19 mouse cellular contexts compared by ENCODE assay signal in the genomic region with DNA sequence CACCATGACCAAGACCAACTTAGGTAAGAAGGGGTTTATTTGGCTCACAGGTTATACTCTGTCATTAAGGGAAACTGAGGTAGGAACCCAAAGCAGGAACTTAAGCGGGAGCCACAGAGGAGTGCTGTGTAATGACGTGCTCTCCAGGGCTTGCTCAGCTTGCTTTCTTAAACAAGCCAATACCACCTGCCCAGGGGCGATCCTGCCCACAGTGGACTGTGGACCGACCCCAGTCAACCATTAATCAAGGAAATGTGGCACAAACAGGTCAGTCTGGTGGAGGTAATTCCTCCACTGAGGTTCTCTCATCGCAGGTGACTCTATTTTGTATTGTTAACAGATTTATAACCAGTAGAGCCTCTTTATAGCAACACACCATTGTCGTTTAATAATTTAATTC. TPM values are rescaled to one million over a fixed set of nuclear protein-coding genes. Genes with fewer than 3 reads are reported as not detected.
DNase-seq lines count a peak whose midpoint lies in the region; ATAC-seq and TF ChIP-seq lines count a peak whose summit lies in the region.
"Had no signal": no experiment of that assay in that cellular context is flagged by ENCODE, and none has a peak within 500 bp of the region (broad histone marks: within the 10 kb centered on the region; RNA-seq: fewer than 3 reads in every experiment).

No protein-coding gene starts in this region.

- H3K36me3 ChIP-seq in midbrain, embryonic 11.5 days (ENCODE audit: control insufficient read depth, insufficient read depth, low read length) = no peaks in the 10 kb centered on the region
- no peaks in the 10 kb centered on the region for H3K36me3 ChIP-seq in midbrain, embryonic 13.5 days
- no peaks in the 10 kb centered on the region for H3K36me3 ChIP-seq in liver, embryonic 13.5 days
- H3K36me3 ChIP-seq in heart, adult 2 months (ENCODE audit: control insufficient read depth, insufficient read depth, low read length) = no peaks in the 10 kb centered on the region

- no peak for ATAC-seq in midbrain, embryonic 11.5 days (ENCODE audit: low FRiP score)
- ATAC-seq in midbrain, embryonic 13.5 days = no peak
- ATAC-seq in liver, embryonic 13.5 days (ENCODE audit: low read depth) = peak; percentile 49
- ATAC-seq: activated CD4-positive, CD25-positive, alpha-beta regulatory T cell, adult 4 months; forebrain, embryonic 16.5 days; inflammation-experienced regulatory T-cells, adult 6 months; midbrain, embryonic 16.5 days had no signal

- DNase-seq in midbrain, embryonic 11.5 days (ENCODE audit: low spot score, missing footprints) = peak; percentile 31
- DNase-seq in kidney, postnatal 10 days = peak; percentile 71
- no peak for DNase-seq in liver, embryonic 13.5 days
- DNase-seq in heart, adult 18-20 months = no peak
- no peak for DNase-seq in left cerebral cortex, adult 18-20 months (ENCODE audit: low spot score in 2 of 2)
- DNase-seq in heart, adult 2 months = no peak
- DNase-seq in spleen, postnatal 14 days (ENCODE audit: low spot score in 2 of 2) = no peak
- DNase-seq: adrenal gland, postnatal 25 days; cerebellum, adult 9-10 months; gastrocnemius, adult 2 months; heart, postnatal 36 days; lung, adult 2 months; thymus, adult 2 months had no signal

- TF ChIP-seq CTCF in heart, adult 2 months (IDR thresholded peaks at IDR 0.05) = no peak

- no peak overlapping the region for H3K4me2 ChIP-seq in midbrain, embryonic 11.5 days
- no peak overlapping the region for H3K4me2 ChIP-seq in midbrain, embryonic 13.5 days (replicated peaks)
- H3K4me2 ChIP-seq in liver, embryonic 13.5 days = no peak overlapping the region

- 84% methylated on average over 6 of the region's 6 CpGs for WGBS in midbrain, embryonic 11.5 days
- WGBS in midbrain, embryonic 13.5 days = 86% methylated on average over 6 of the region's 6 CpGs
- WGBS in liver, embryonic 13.5 days (ENCODE audit: insufficient replicate concordance) = 60% methylated on average over 6 of the region's 6 CpGs
- 92% methylated on average over 6 of the region's 6 CpGs for WGBS in heart, adult 2 months

- no peak overlapping the region for H3K4me3 ChIP-seq in midbrain, embryonic 11.5 days (ENCODE audit: low read depth, low read length)
- H3K4me3 ChIP-seq in midbrain, embryonic 13.5 days (replicated peaks) = no peak overlapping the region
- H3K4me3 ChIP-seq in liver, embryonic 13.5 days (replicated peaks) = no peak overlapping the region
- no peak overlapping the region for H3K4me3 ChIP-seq in heart, adult 2 months
- H3K4me3 ChIP-seq: gastrocnemius, adult 2 months had no signal

- no peaks in the 10 kb centered on the region for H3K4me1 ChIP-seq in midbrain, embryonic 11.5 days (ENCODE audit: control insufficient read depth, insufficient read depth, low read length)
- 0 out of 2 replicates have a peak, but pooled peaks cover 2% of the 10 kb centered on the region for H3K4me1 ChIP-seq in midbrain, embryonic 13.5 days (replicated peaks)
- peaks cover 17% of the 10 kb centered on the region for H3K4me1 ChIP-seq in liver, embryonic 13.5 days (replicated peaks)
- no peaks in the 10 kb centered on the region for H3K4me1 ChIP-seq in heart, adult 2 months (ENCODE audit: control insufficient read depth, insufficient read depth, low read length)

- no peak for TF ChIP-seq EP300 in heart, adult 2 months (IDR thresholded peaks at IDR 0.05; ENCODE audit: insufficient read depth, low read depth, low read length)

- intact Hi-C loops in heart, adult 2 months (cut with DNase I) = no loop called here

- no peaks in the 10 kb centered on the region for H3K9me3 ChIP-seq in midbrain, embryonic 11.5 days (ENCODE audit: control insufficient read depth, low read length)
- no peaks in the 10 kb centered on the region for H3K9me3 ChIP-seq in midbrain, embryonic 13.5 days
- H3K9me3 ChIP-seq in liver, embryonic 13.5 days (replicated peaks) = no peaks in the 10 kb centered on the region

- no peaks in the 10 kb centered on the region for H3K79me2 ChIP-seq in heart, adult 2 months (replicated peaks; ENCODE audit: control insufficient read depth, insufficient read depth, low read length)

- no peak overlapping the region for H3K9ac ChIP-seq in midbrain, embryonic 11.5 days (ENCODE audit: low read length)
- H3K9ac ChIP-seq in midbrain, embryonic 13.5 days (replicated peaks) = no peak overlapping the region
- no peak overlapping the region for H3K9ac ChIP-seq in liver, embryonic 13.5 days
- no peak overlapping the region for H3K9ac ChIP-seq in heart, adult 2 months (ENCODE audit: low read depth, low read length)

- H3K27ac ChIP-seq in midbrain, embryonic 11.5 days (ENCODE audit: low read depth, low read length) = no peak overlapping the region
- H3K27ac ChIP-seq in midbrain, embryonic 13.5 days = no peak overlapping the region
- peak overlapping the region; percentile 71; the same call in 1 of the 2 replicates for H3K27ac ChIP-seq in liver, embryonic 13.5 days
- no peak overlapping the region for H3K27ac ChIP-seq in heart, adult 2 months
- H3K27ac ChIP-seq: gastrocnemius, adult 2 months had no signal

- no peaks in the 10 kb centered on the region for H3K27me3 ChIP-seq in midbrain, embryonic 11.5 days (ENCODE audit: control insufficient read depth, insufficient read depth, low read length)
- no peaks in the 10 kb centered on the region for H3K27me3 ChIP-seq in midbrain, embryonic 13.5 days
- no peaks in the 10 kb centered on the region for H3K27me3 ChIP-seq in liver, embryonic 13.5 days
- no peaks in the 10 kb centered on the region for H3K27me3 ChIP-seq in heart, adult 2 months (ENCODE audit: control insufficient read depth, insufficient read depth, low read length)
- H3K27me3 ChIP-seq: CH12.LX had no signal

- no peak for TF ChIP-seq POLR2A in heart, adult 2 months (IDR thresholded peaks at IDR 0.05; ENCODE audit: insufficient read depth, low read depth, low read length)

RNA-seq across cellular contexts. Expression of gene Acsl1, which starts 23.5 kb away (rescaled TPM):
- 9.0 and 9.6 TPM in 2 replicates for polyA plus RNA-seq in midbrain, embryonic 11.5 days (2014; fragmentation: Nextera tagmentation; extraction: Ambion mirVana)
- 10.9 and 11.2 TPM in 2 replicates for polyA plus RNA-seq in midbrain, embryonic 13.5 days (2015; fragmentation: Nextera tagmentation; extraction: Ambion mirVana)
- polyA plus RNA-seq in liver, embryonic 13.5 days (2015; fragmentation: Nextera tagmentation; extraction: Ambion mirVana) = 41.6 and 52.0 TPM in 2 replicates
- total RNA-seq in heart, adult 18-20 months (2021) = 100 to 1,000 TPM; 940 to 953 TPM
- 10 to 100 TPM; 45.3 to 49.5 TPM for total RNA-seq in left cerebral cortex, adult 18-20 months (2021)
- 100 to 1,000 TPM; 774 to 911 TPM for total RNA-seq in heart, adult 2 months (2021)
- 330 and 577 TPM in 2 replicates for polyA plus RNA-seq in heart, adult 2 months (2012; rRNA removed)

Comparison
In these comparisons a context has a peak if more than half of its experiments do, and no peak if none do; other contexts are left out.
1. DNase-seq: peak in midbrain, embryonic 11.5 days (single experiment) and kidney, postnatal 10 days (single experiment); none in liver, embryonic 13.5 days (single experiment), heart, adult 18-20 months (0 of 2), left cerebral cortex, adult 18-20 months (0 of 2), heart, adult 2 months (0 of 2) and spleen, postnatal 14 days (0 of 2).